Mouse (Mus musculus) MEL (cell line): ENCODE measurements around the gene Itpr2. TPM values are rescaled to one million over a fixed set of nuclear protein-coding genes. Genes with fewer than 3 reads are reported as not detected.

Experiments
- DNase-seq: peaks from one replicate; pipeline ENCODE4 v3.0.0; 2011; ENCODE audit warnings: low read depth, low spot score
- H3K27ac ChIP-seq: 2 replicates; pipeline ENCODE4 v1.5.1; 2012; ENCODE audit warnings: low read depth, mild to moderate bottlenecking, control low read depth, low read length, moderate library complexity; ENCODE audit not compliant: control insufficient read depth
- H3K27me3 ChIP-seq, 2 experiments: fragments of 150-350 bp in 1 of 2; sonication (generic) in 1 of 2; 2 replicates each; pipeline ENCODE4 v1.6.1; 2012; ENCODE audit warnings: low read length in 2 of 2, mild to moderate bottlenecking in 2 of 2, improper control_type of control experiment in 1 of 2, moderate library complexity in 1 of 2; ENCODE audit not compliant: insufficient read depth in 2 of 2, control insufficient read depth in 1 of 2
- H3K36me3 ChIP-seq, 2 experiments: 2 replicates each; pipeline ENCODE4 v1.6.1; 2012 to 2014; ENCODE audit warnings: low read length in 2 of 2, improper control_type of control experiment in 1 of 2, inconsistent platforms in 1 of 2, mild to moderate bottlenecking in 1 of 2; ENCODE audit not compliant: insufficient read depth in 2 of 2, control insufficient read depth in 1 of 2
- H3K4me1 ChIP-seq, 2 experiments: fragments of 150-350 bp in 1 of 2; sonication (generic) in 1 of 2; 2 replicates each; pipeline ENCODE4 v1.6.1; 2012; ENCODE audit warnings: low read length in 2 of 2, improper control_type of control experiment in 1 of 2, mild to moderate bottlenecking in 1 of 2; ENCODE audit not compliant: insufficient read depth in 2 of 2, control insufficient read depth in 1 of 2
- H3K4me3 ChIP-seq, 2 experiments: fragments of 150-350 bp in 1 of 2; sonication (generic) in 1 of 2; 2 replicates each; pipeline ENCODE4 v1.5.1; 2012; ENCODE audit warnings: low read depth in 2 of 2, low read length in 2 of 2, mild to moderate bottlenecking in 2 of 2, moderate library complexity in 2 of 2, control low read depth in 1 of 2, improper control_type of control experiment in 1 of 2; ENCODE audit not compliant: control insufficient read depth in 1 of 2, insufficient read depth in 1 of 2
- H3K79me2 ChIP-seq: 2 replicates; pipeline ENCODE4 v1.6.1; 2012; ENCODE audit warnings: mild to moderate bottlenecking, low read length, moderate library complexity; ENCODE audit not compliant: control insufficient read depth, poor library complexity, insufficient read depth
- H3K9ac ChIP-seq: 2 replicates; pipeline ENCODE4 v1.6.1; 2012; ENCODE audit warnings: low read depth, mild to moderate bottlenecking, control low read depth, low read length, moderate library complexity; ENCODE audit not compliant: control insufficient read depth, poor library complexity, severe bottlenecking
- H3K9me3 ChIP-seq: fragments of 150-350 bp; sonication (generic); replicated peaks from 2 replicates; pipeline ENCODE4 v1.6.1; 2012; ENCODE audit warnings: mild to moderate bottlenecking, low read length, improper control_type of control experiment, moderate library complexity; ENCODE audit not compliant: insufficient read depth
- CHD1 ChIP-seq: IDR thresholded peaks from 2 replicates; pipeline ENCODE4 v1.6.1; 2012; ENCODE audit warnings: low read depth, mild to moderate bottlenecking, inconsistent platforms, low read length, improper control_type of control experiment
- CHD2 ChIP-seq: IDR thresholded peaks from 2 replicates; pipeline ENCODE4 v1.6.1; 2011; ENCODE audit warnings: low read length, improper control_type of control experiment
- CTCF ChIP-seq, 3 experiments: IDR thresholded peaks in 2 of 3; conservative IDR thresholded peaks in 1 of 3; 2 replicates each; pipeline ENCODE4 v1.5.1; 2011 to 2012; ENCODE audit warnings: low read length in 3 of 3, low read depth in 2 of 3, mild to moderate bottlenecking in 2 of 3, improper control_type of control experiment in 1 of 3, inconsistent platforms in 1 of 3, mixed read lengths in 1 of 3, moderate library complexity in 1 of 3; ENCODE audit not compliant: control insufficient read depth in 1 of 3, insufficient read depth in 1 of 3, poor library complexity in 1 of 3, severe bottlenecking in 1 of 3
- GABPA ChIP-seq: IDR thresholded peaks from 2 replicates; pipeline ENCODE4 v1.6.1; 2012; ENCODE audit warnings: low read depth, mild to moderate bottlenecking, inconsistent platforms, low read length, improper control_type of control experiment, moderate library complexity
- GATA1 ChIP-seq: IDR thresholded peaks from 2 replicates; pipeline ENCODE4 v1.6.1; 2011; ENCODE audit warnings: low read depth, low read length, improper control_type of control experiment
- HCFC1 ChIP-seq: IDR thresholded peaks from 2 replicates; pipeline ENCODE4 v1.6.1; 2012; ENCODE audit warnings: low read depth, mild to moderate bottlenecking, inconsistent platforms, low read length, improper control_type of control experiment, moderate library complexity
- JUND ChIP-seq: IDR thresholded peaks from 2 replicates; pipeline ENCODE4 v1.6.1; 2011; ENCODE audit warnings: low read depth, mild to moderate bottlenecking, improper control_type of control experiment, low read length
- MAFK ChIP-seq: IDR thresholded peaks from 2 replicates; pipeline ENCODE4 v1.6.1; 2011; ENCODE audit warnings: low read depth, mild to moderate bottlenecking, low read length, improper control_type of control experiment, borderline replicate concordance
- MAX ChIP-seq: IDR thresholded peaks from 2 replicates; pipeline ENCODE4 v1.6.1; 2011; ENCODE audit warnings: low read length, improper control_type of control experiment
- MYB ChIP-seq: IDR thresholded peaks from 2 replicates; pipeline ENCODE4 v1.6.1; 2011; ENCODE audit warnings: mild to moderate bottlenecking, low read depth, low read length, improper control_type of control experiment
- MYC ChIP-seq: IDR thresholded peaks from 2 replicates; pipeline ENCODE4 v1.6.1; 2011; ENCODE audit warnings: low read depth, mild to moderate bottlenecking, low read length, improper control_type of control experiment, moderate library complexity
- POLR2AphosphoS2 ChIP-seq: IDR thresholded peaks from 2 replicates; pipeline ENCODE4 v1.6.1; 2011; ENCODE audit warnings: low read length, improper control_type of control experiment
- RAD21 ChIP-seq: IDR thresholded peaks from 2 replicates; pipeline ENCODE4 v1.6.1; 2011; ENCODE audit warnings: mild to moderate bottlenecking, low read depth, low read length, improper control_type of control experiment
- SIN3A ChIP-seq: IDR thresholded peaks from 2 replicates; pipeline ENCODE4 v1.6.1; 2012; ENCODE audit warnings: low read length, improper control_type of control experiment, inconsistent platforms
- TAL1 ChIP-seq: IDR thresholded peaks from 2 replicates; pipeline ENCODE4 v1.6.1; 2012; ENCODE audit warnings: mild to moderate bottlenecking, inconsistent platforms, low read length, moderate library complexity, mixed read lengths
- UBTF ChIP-seq: IDR thresholded peaks from 2 replicates; pipeline ENCODE4 v1.6.1; 2012; ENCODE audit warnings: low read depth, mild to moderate bottlenecking, inconsistent platforms, low read length, improper control_type of control experiment, moderate library complexity, borderline replicate concordance; ENCODE audit not compliant: insufficient read depth
- USF1 ChIP-seq: IDR thresholded peaks from 2 replicates; pipeline ENCODE4 v1.6.1; 2014; ENCODE audit warnings: low read depth, mild to moderate bottlenecking, inconsistent platforms, low read length, improper control_type of control experiment, moderate library complexity
- USF2 ChIP-seq, 2 experiments: IDR thresholded peaks; 2 replicates each; pipeline ENCODE4 v1.6.1; 2011 to 2012; ENCODE audit warnings: improper control_type of control experiment in 2 of 2, low read length in 2 of 2, borderline replicate concordance in 1 of 2, inconsistent platforms in 1 of 2, low read depth in 1 of 2, mild to moderate bottlenecking in 1 of 2; ENCODE audit not compliant: insufficient read depth in 1 of 2
- ZMIZ1 ChIP-seq: IDR thresholded peaks from 2 replicates; pipeline ENCODE4 v1.6.1; 2012; ENCODE audit warnings: low read depth, mild to moderate bottlenecking, inconsistent platforms, low read length, improper control_type of control experiment, moderate library complexity
- ZNF384 ChIP-seq: IDR thresholded peaks from 2 replicates; pipeline ENCODE4 v1.6.1; 2012; ENCODE audit warnings: low read depth, mild to moderate bottlenecking, inconsistent platforms, low read length, improper control_type of control experiment
- polyA plus RNA-seq, 2 experiments: library from polyadenylated mRNA; stranded (reverse) in 1 of 2; unstranded in 1 of 2; fragments of >175 nt in 1 of 2; fragments of >200 nt in 1 of 2; gene quantifications; 2 replicates each; pipeline versions ENCODE4 v1.2.1 to v1.2.4; 2012; ENCODE audit warnings: low replicate concordance in 2 of 2, low read depth in 1 of 2; ENCODE audit not compliant: insufficient read length in 2 of 2, insufficient read depth in 1 of 2, missing spikeins in 1 of 2
- total RNA-seq: library from RNA; depleted of rRNA; stranded (reverse); fragments of 300-350 nt; gene quantifications from 2 replicates; pipeline ENCODE4 v1.2.3, GENCODE M21; 2012

The Itpr2 gene
- total and polyA plus RNA-seq, 3 experiments: 1.5 to 3.0 TPM; not detected in 1

DNA sequence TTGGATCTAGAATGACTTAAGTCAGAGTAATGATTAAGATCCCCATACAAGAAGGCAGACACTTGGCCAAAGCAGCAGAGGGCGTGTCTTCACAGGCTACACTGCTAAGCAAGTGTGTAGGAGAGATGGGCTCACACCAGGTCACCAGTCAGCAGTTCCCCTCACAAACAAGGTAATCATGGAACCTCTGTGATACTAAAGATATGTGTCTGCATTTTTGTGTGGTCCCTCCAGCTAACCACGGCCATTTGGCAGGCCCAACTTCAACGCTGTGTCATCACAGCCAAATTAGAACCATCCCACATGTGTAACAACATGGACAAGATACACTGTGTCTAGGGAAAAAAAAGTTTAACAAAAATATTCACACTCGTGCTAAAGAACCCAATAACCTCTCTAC is 106.4 kb downstream of the Itpr2 start:
- no peak for DNase-seq
- Histone ChIP-seq H3K4me1 (no peaks in the 10 kb centered on the region), H3K79me2 (no peaks in the 10 kb centered on the region), H3K9ac (no peak overlapping the region), H3K27me3 (no peaks in the 10 kb centered on the region), H3K4me3 (no peak overlapping the region), H3K9me3 (no peaks in the 10 kb centered on the region), H3K27ac (no peak overlapping the region), H3K36me3 (no peaks in the 10 kb centered on the region)
- TF ChIP-seq MAX (no peak), USF2 (IDR thresholded peaks at IDR 0.05; ENCODE audit: borderline replicate concordance in 1 of 2, insufficient read depth in 1 of 2, low read depth in 1 of 2, low read length in 2 of 2) (no peak), ZNF384 (no peak), POLR2AphosphoS2 (no peak), ZMIZ1 (no peak), TAL1 (no peak), MYC (no peak), CHD2 (no peak), CTCF (IDR thresholded peaks at IDR 0.05 in 2 of 3, conservative IDR thresholded peaks at IDR 0.05 in 1 of 3; ENCODE audit: control insufficient read depth in 1 of 3, insufficient read depth in 1 of 3, low read depth in 2 of 3, low read length in 3 of 3, poor library complexity in 1 of 3, severe bottlenecking in 1 of 3) (no peak), HCFC1 (no peak), USF1 (no peak), CHD1 (no peak), UBTF (no peak), GATA1 (no peak)

DNA sequence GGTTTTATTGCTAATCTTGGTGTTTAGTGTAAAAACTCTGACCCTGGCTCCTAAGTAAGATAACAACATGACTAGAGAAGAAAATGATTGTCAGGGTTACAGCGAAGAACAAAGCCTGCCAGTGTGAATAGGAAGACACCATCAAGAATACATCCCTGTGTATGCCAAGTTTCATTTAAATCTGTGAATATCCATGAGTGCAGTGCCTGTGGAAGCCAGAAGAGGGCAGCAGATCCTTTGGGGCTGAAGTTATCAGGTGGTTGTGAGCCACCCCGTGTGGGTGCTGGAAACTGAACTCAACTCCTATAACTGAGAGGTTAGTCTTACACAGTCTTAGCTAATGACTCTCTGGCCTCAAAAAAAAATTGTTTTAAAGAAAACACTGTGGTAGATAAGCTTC is 109.8 kb downstream of the Itpr2 start:
- Histone ChIP-seq H3K4me3 (no peak overlapping the region), H3K27me3 (no peaks in the 10 kb centered on the region), H3K36me3 (no peaks in the 10 kb centered on the region), H3K4me1 (no peaks in the 10 kb centered on the region; a peak in 1 of 4 replicates), H3K27ac (no peak overlapping the region), H3K79me2 (no peaks in the 10 kb centered on the region), H3K9me3 (no peaks in the 10 kb centered on the region), H3K9ac (no peak overlapping the region)
- TF ChIP-seq TAL1 (no peak), GABPA (no peak), CTCF (IDR thresholded peaks at IDR 0.05 in 2 of 3, conservative IDR thresholded peaks at IDR 0.05 in 1 of 3; ENCODE audit: control insufficient read depth in 1 of 3, insufficient read depth in 1 of 3, low read depth in 2 of 3, low read length in 3 of 3, poor library complexity in 1 of 3, severe bottlenecking in 1 of 3) (peak; percentile 23 to 62 (median 42); a peak in 5 of 6 replicates)
- peak; percentile 36 for DNase-seq

DNA sequence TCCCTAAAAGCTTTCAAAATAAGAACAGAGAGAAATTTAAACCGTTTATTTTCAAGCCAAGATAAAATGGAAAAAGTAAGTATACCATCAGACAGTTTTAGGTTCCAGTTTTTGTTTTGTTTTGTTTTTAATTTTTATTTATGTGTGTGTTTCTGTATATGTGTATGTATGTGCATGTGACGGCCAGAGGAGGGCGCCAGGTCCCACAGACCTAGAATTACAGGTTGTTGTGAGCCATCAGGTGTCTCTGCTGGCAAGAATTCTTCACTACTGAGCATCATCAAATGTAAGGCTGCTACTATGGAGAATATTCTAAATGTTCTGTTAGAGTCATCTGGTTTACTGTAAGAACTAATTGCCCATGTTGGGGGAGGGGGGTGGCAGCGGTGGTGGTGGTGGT is 111.9 kb downstream of the Itpr2 start:
- H3K9ac ChIP-seq: no peak overlapping the region
- H3K27ac ChIP-seq: no peak overlapping the region
- TF ChIP-seq SIN3A (no peak), MAFK (no peak), MYB (no peak), UBTF (no peak), CTCF (IDR thresholded peaks at IDR 0.05 in 2 of 3, conservative IDR thresholded peaks at IDR 0.05 in 1 of 3; ENCODE audit: control insufficient read depth in 1 of 3, insufficient read depth in 1 of 3, low read depth in 2 of 3, low read length in 3 of 3, poor library complexity in 1 of 3, severe bottlenecking in 1 of 3) (peak; percentile 31 to 55 (median 43); a peak in 5 of 6 replicates), GATA1 (no peak), JUND (no peak), RAD21 (peak; percentile 17), USF1 (0 out of 2 replicates have a peak, but pooled peaks have one; percentile 17), ZMIZ1 (no peak)
- H3K4me3 ChIP-seq: no peak overlapping the region
- H3K79me2 ChIP-seq: no peaks in the 10 kb centered on the region
- H3K9me3 ChIP-seq: no peaks in the 10 kb centered on the region
- H3K36me3 ChIP-seq: no peaks in the 10 kb centered on the region
- no peaks in the 10 kb centered on the region for H3K27me3 ChIP-seq
- no peak for DNase-seq
- peaks cover 0 to 4% of the 10 kb centered on the region in 2 experiments; a peak in 1 of 4 replicates for H3K4me1 ChIP-seq
